Comparison of ENCODE assay signal across 8 mouse cellular contexts in genomic region chr2:153270231-153270915, GRCm38 (mm10). TPM values are rescaled to one million over a fixed set of nuclear protein-coding genes. Genes with fewer than 3 reads are reported as not detected.
DNase-seq lines count a peak whose midpoint lies in the region; ATAC-seq and TF ChIP-seq lines count a peak whose summit lies in the region.
"Not testable (repeated sequence)": the region's sequence is repeated elsewhere in the genome, so short reads cannot be mapped to it uniquely, and the experiment has no call there.

No protein-coding gene starts in this region.

- H3K27me3 ChIP-seq in intestine, embryonic 14.5 days (replicated peaks; ENCODE audit: control insufficient read depth, insufficient read depth, low read length); limb, embryonic 12.5 days; liver, embryonic 14.5 days (ENCODE audit: control insufficient read depth, insufficient read depth, low read length); lung, embryonic 15.5 days; stomach, embryonic 15.5 days (replicated peaks): not testable (repeated sequence)

- not testable (repeated sequence) for H3K9me3 ChIP-seq in intestine, embryonic 14.5 days (ENCODE audit: control insufficient read depth, low read length); limb, embryonic 12.5 days; liver, embryonic 14.5 days (ENCODE audit: control insufficient read depth, low read length); lung, embryonic 15.5 days; stomach, embryonic 15.5 days

- not testable (repeated sequence) for H3K4me3 ChIP-seq in intestine, embryonic 14.5 days (ENCODE audit: low read depth, low read length); limb, embryonic 12.5 days (replicated peaks); liver, embryonic 14.5 days (ENCODE audit: insufficient read depth in 1 of 2, low read depth in 2 of 2, low read length in 2 of 2); lung, embryonic 15.5 days; stomach, embryonic 15.5 days (replicated peaks)

- WGBS in intestine, embryonic 14.5 days, result 60% methylated on average over 8 of the region's 8 CpGs
- 79% methylated on average over 8 of the region's 8 CpGs for WGBS in limb, embryonic 12.5 days
- 24% methylated on average over 8 of the region's 8 CpGs for WGBS in liver, embryonic 14.5 days (ENCODE audit: insufficient replicate concordance)
- WGBS in lung, embryonic 15.5 days, result 47% methylated on average over 8 of the region's 8 CpGs
- WGBS in stomach, embryonic 15.5 days, result 55% methylated on average over 8 of the region's 8 CpGs

- not testable (repeated sequence) for TF ChIP-seq CTCF in liver, embryonic 14.5 days (IDR thresholded peaks at IDR 0.05; ENCODE audit: low read depth)

- peak overlapping the region; percentile 64 for H3K27ac ChIP-seq in intestine, embryonic 14.5 days (ENCODE audit: low read depth)
- H3K27ac ChIP-seq in limb, embryonic 12.5 days, result peak overlapping the region; percentile 75; the same call in 1 of the 2 replicates
- H3K27ac ChIP-seq in liver, embryonic 14.5 days; lung, embryonic 15.5 days; stomach, embryonic 15.5 days: not testable (repeated sequence)

- peak; percentile 64 for DNase-seq in 416B (ENCODE audit: low read depth)
- DNase-seq in intestine, embryonic 14.5 days (ENCODE audit: low spot score); liver, embryonic 14.5 days (ENCODE audit: low read depth in 3 of 3, low spot score in 3 of 3): not testable (repeated sequence)

- not testable (repeated sequence) for H3K4me1 ChIP-seq in intestine, embryonic 14.5 days (replicated peaks; ENCODE audit: control insufficient read depth, insufficient read depth, low read length); limb, embryonic 12.5 days (replicated peaks); lung, embryonic 15.5 days; stomach, embryonic 15.5 days
- peaks cover 0 to 12% of the 10 kb centered on the region in 2 experiments for H3K4me1 ChIP-seq in liver, embryonic 14.5 days (replicated peaks; ENCODE audit: control insufficient read depth in 2 of 2, insufficient read depth in 2 of 2, low read length in 1 of 2)

- H3K36me3 ChIP-seq in intestine, embryonic 14.5 days (ENCODE audit: control insufficient read depth, insufficient read depth, low read length), result peaks cover 22% of the 10 kb centered on the region
- peaks cover 25% of the 10 kb centered on the region for H3K36me3 ChIP-seq in limb, embryonic 12.5 days
- H3K36me3 ChIP-seq in liver, embryonic 14.5 days (replicated peaks; ENCODE audit: control insufficient read depth, insufficient read depth, low read depth), result peaks cover 11% of the 10 kb centered on the region
- H3K36me3 ChIP-seq in lung, embryonic 15.5 days, result peaks cover 14% of the 10 kb centered on the region
- not testable (repeated sequence) for H3K36me3 ChIP-seq in stomach, embryonic 15.5 days

- peak; percentile 81 for ATAC-seq in erythroid progenitor cell, adult 5-6 weeks (replicated peaks; ENCODE audit: low FRiP score, poor library complexity, severe bottlenecking)
- ATAC-seq in intestine, embryonic 14.5 days (replicated peaks; ENCODE audit: low FRiP score, low TSS enrichment, low read depth), result peak; percentile 61
- not testable (repeated sequence) for ATAC-seq in limb, embryonic 12.5 days (ENCODE audit: insufficient number of reproducible peaks, insufficient read depth, low FRiP score, low TSS enrichment, low read depth)
- peak; percentile 47; the same call in 1 of the 2 replicates for ATAC-seq in liver, embryonic 14.5 days (ENCODE audit: insufficient read depth)
- peak; percentile 28; the same call in 1 of the 2 replicates for ATAC-seq in lung, embryonic 15.5 days (ENCODE audit: borderline replicate concordance, extremely low read depth, low FRiP score, low TSS enrichment)
- ATAC-seq in megakaryocyte-erythroid progenitor cell, adult 5-6 weeks (replicated peaks; ENCODE audit: low FRiP score, low TSS enrichment, poor library complexity, severe bottlenecking), result peak; percentile 83
- peak; percentile 53 for ATAC-seq in stomach, embryonic 15.5 days (ENCODE audit: insufficient read depth, low FRiP score, low read depth)

- TF ChIP-seq EP300 in liver, embryonic 14.5 days (IDR thresholded peaks at IDR 0.05; ENCODE audit: low read depth), result not testable (repeated sequence)

- H3K9ac ChIP-seq in intestine, embryonic 14.5 days (ENCODE audit: low read length); limb, embryonic 12.5 days (replicated peaks); liver, embryonic 14.5 days (replicated peaks); lung, embryonic 15.5 days; stomach, embryonic 15.5 days: not testable (repeated sequence)

- H3K4me2 ChIP-seq in intestine, embryonic 14.5 days (ENCODE audit: low read length); limb, embryonic 12.5 days; liver, embryonic 14.5 days (ENCODE audit: low read depth); lung, embryonic 15.5 days; stomach, embryonic 15.5 days: not testable (repeated sequence)

RNA-seq across cellular contexts. Expression of gene Kif3b, which starts 20.8 kb away (rescaled TPM):
- 2.5 and 3.2 TPM in 2 replicates for total RNA-seq in erythroid progenitor cell, adult 5-6 weeks (2015; ENCODE audit: low replicate concordance)
- 1.4 and 4.9 TPM in 2 replicates for total RNA-seq in erythroid progenitor cell, adult 5-6 weeks (2017; ENCODE audit: low replicate concordance)
- polyA plus RNA-seq in intestine, embryonic 14.5 days (2014; fragmentation: Nextera tagmentation; extraction: Ambion mirVana), result 5.5 and 6.6 TPM in 2 replicates
- polyA plus RNA-seq in limb, embryonic 12.5 days (2016; fragmentation: Nextera tagmentation; extraction: Ambion mirVana), result 7.0 TPM in 2 replicates
- polyA plus RNA-seq in liver, embryonic 14.5 days (2012; rRNA removed), result 2.0 and 2.5 TPM in 2 replicates
- polyA plus RNA-seq in liver, embryonic 14.5 days (2014; fragmentation: Nextera tagmentation; extraction: Ambion mirVana), result 1.4 and 1.8 TPM in 2 replicates
- polyA plus RNA-seq in lung, embryonic 15.5 days (2015; fragmentation: Nextera tagmentation; extraction: Ambion mirVana), result 6.2 and 7.3 TPM in 2 replicates
- 10.2 and 10.5 TPM in 2 replicates for total RNA-seq in megakaryocyte-erythroid progenitor cell, adult 5-6 weeks (2014; fragmentation: Nextera tagmentation)
- total RNA-seq in megakaryocyte-erythroid progenitor cell, adult 5-6 weeks (2017), result 8.6 and 10.3 TPM in 2 replicates
- 6.3 and 7.0 TPM in 2 replicates for polyA plus RNA-seq in stomach, embryonic 15.5 days (2015; fragmentation: Nextera tagmentation; extraction: Ambion mirVana)

RNA-seq across cellular contexts. Expression of gene Pofut1, which starts 29.0 kb away (rescaled TPM):
- total RNA-seq in erythroid progenitor cell, adult 5-6 weeks (2015; ENCODE audit: low replicate concordance), result 15.5 and 19.8 TPM in 2 replicates
- total RNA-seq in erythroid progenitor cell, adult 5-6 weeks (2017; ENCODE audit: low replicate concordance), result 25.9 and 30.4 TPM in 2 replicates
- 14.1 and 15.1 TPM in 2 replicates for polyA plus RNA-seq in intestine, embryonic 14.5 days (2014; fragmentation: Nextera tagmentation; extraction: Ambion mirVana)
- polyA plus RNA-seq in limb, embryonic 12.5 days (2016; fragmentation: Nextera tagmentation; extraction: Ambion mirVana), result 7.2 and 7.4 TPM in 2 replicates
- 6.1 and 6.8 TPM in 2 replicates for polyA plus RNA-seq in liver, embryonic 14.5 days (2012; rRNA removed)
- 3.2 and 3.7 TPM in 2 replicates for polyA plus RNA-seq in liver, embryonic 14.5 days (2014; fragmentation: Nextera tagmentation; extraction: Ambion mirVana)
- polyA plus RNA-seq in lung, embryonic 15.5 days (2015; fragmentation: Nextera tagmentation; extraction: Ambion mirVana), result 5.8 and 6.1 TPM in 2 replicates
- total RNA-seq in megakaryocyte-erythroid progenitor cell, adult 5-6 weeks (2014; fragmentation: Nextera tagmentation), result 26.4 and 27.1 TPM in 2 replicates
- total RNA-seq in megakaryocyte-erythroid progenitor cell, adult 5-6 weeks (2017), result 14.8 and 22.3 TPM in 2 replicates
- polyA plus RNA-seq in stomach, embryonic 15.5 days (2015; fragmentation: Nextera tagmentation; extraction: Ambion mirVana), result 8.8 and 9.0 TPM in 2 replicates

RNA-seq across cellular contexts. Expression of gene Plagl2, which starts 29.1 kb away (rescaled TPM):
- 60.9 and 85.5 TPM in 2 replicates for total RNA-seq in erythroid progenitor cell, adult 5-6 weeks (2015; ENCODE audit: low replicate concordance)
- total RNA-seq in erythroid progenitor cell, adult 5-6 weeks (2017; ENCODE audit: low replicate concordance), result 20.6 and 25.8 TPM in 2 replicates
- polyA plus RNA-seq in intestine, embryonic 14.5 days (2014; fragmentation: Nextera tagmentation; extraction: Ambion mirVana), result 45.1 and 49.2 TPM in 2 replicates
- 13.3 and 16.6 TPM in 2 replicates for polyA plus RNA-seq in limb, embryonic 12.5 days (2016; fragmentation: Nextera tagmentation; extraction: Ambion mirVana)
- polyA plus RNA-seq in liver, embryonic 14.5 days (2012; rRNA removed), result 14.4 and 14.5 TPM in 2 replicates
- polyA plus RNA-seq in liver, embryonic 14.5 days (2014; fragmentation: Nextera tagmentation; extraction: Ambion mirVana), result 23.9 and 27.0 TPM in 2 replicates
- polyA plus RNA-seq in lung, embryonic 15.5 days (2015; fragmentation: Nextera tagmentation; extraction: Ambion mirVana), result 12.9 and 13.0 TPM in 2 replicates
- total RNA-seq in megakaryocyte-erythroid progenitor cell, adult 5-6 weeks (2014; fragmentation: Nextera tagmentation), result 38.6 and 46.5 TPM in 2 replicates
- total RNA-seq in megakaryocyte-erythroid progenitor cell, adult 5-6 weeks (2017), result 3.7 and 10.0 TPM in 2 replicates
- polyA plus RNA-seq in stomach, embryonic 15.5 days (2015; fragmentation: Nextera tagmentation; extraction: Ambion mirVana), result 20.5 and 25.6 TPM in 2 replicates

RNA-seq across cellular contexts. Expression of gene Tspyl3, which starts 45.1 kb away (rescaled TPM):
- total RNA-seq in erythroid progenitor cell, adult 5-6 weeks (2015; ENCODE audit: low replicate concordance), result 9.6 TPM in 1 of 2 replicates, not detected in the other
- 0.77 TPM in 1 of 2 replicates, not detected in the other for total RNA-seq in erythroid progenitor cell, adult 5-6 weeks (2017; ENCODE audit: low replicate concordance)
- 9.6 and 11.3 TPM in 2 replicates for polyA plus RNA-seq in intestine, embryonic 14.5 days (2014; fragmentation: Nextera tagmentation; extraction: Ambion mirVana)
- polyA plus RNA-seq in limb, embryonic 12.5 days (2016; fragmentation: Nextera tagmentation; extraction: Ambion mirVana), result 10.3 and 11.9 TPM in 2 replicates
- 2.1 and 2.3 TPM in 2 replicates for polyA plus RNA-seq in liver, embryonic 14.5 days (2012; rRNA removed)
- polyA plus RNA-seq in liver, embryonic 14.5 days (2014; fragmentation: Nextera tagmentation; extraction: Ambion mirVana), result 1.6 and 2.5 TPM in 2 replicates
- polyA plus RNA-seq in lung, embryonic 15.5 days (2015; fragmentation: Nextera tagmentation; extraction: Ambion mirVana), result 8.2 and 8.9 TPM in 2 replicates
- total RNA-seq in megakaryocyte-erythroid progenitor cell, adult 5-6 weeks (2014; fragmentation: Nextera tagmentation), result 6.5 and 8.0 TPM in 2 replicates
- 2.0 and 5.6 TPM in 2 replicates for total RNA-seq in megakaryocyte-erythroid progenitor cell, adult 5-6 weeks (2017)
- 8.6 and 9.9 TPM in 2 replicates for polyA plus RNA-seq in stomach, embryonic 15.5 days (2015; fragmentation: Nextera tagmentation; extraction: Ambion mirVana)
